Mouse (Mus musculus): Measurements from ENCODE around the gene Gbp2. TPM values are rescaled to one million over a fixed set of nuclear protein-coding genes. Genes with fewer than 3 reads are reported as not detected.

Gene Gbp2
- total and polyA plus RNA-seq, 2 experiments from 2014 or later: 3.0 to 6.6 TPM

DNA sequence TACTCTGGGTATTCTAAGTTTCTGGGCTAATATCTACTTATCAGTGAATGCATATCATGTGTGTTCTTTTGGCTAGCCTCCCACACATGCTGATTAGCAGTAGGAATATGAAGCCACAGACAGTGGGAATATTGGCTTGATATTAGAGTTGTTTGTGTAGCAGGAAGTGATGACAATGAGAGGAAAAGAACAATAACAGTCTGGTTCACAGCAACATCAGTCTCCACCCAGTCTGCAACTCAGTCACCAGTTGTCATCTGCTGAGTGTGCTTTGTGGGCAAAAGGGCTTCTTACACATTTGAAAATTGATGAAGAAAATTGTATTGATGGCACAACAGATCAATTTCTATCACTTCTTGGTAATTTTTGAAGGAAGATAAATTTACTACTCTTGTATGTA lies 33.0 kb upstream of the Gbp2 start:
- Histone ChIP-seq H3K27me3 (ENCODE audit: control insufficient read depth, insufficient read depth, low read length) (no peaks in the 10 kb centered on the region), H3K9me3 (replicated peaks; ENCODE audit: control insufficient read depth, low read length) (no peaks in the 10 kb centered on the region), H3K4me1 (ENCODE audit: control insufficient read depth, insufficient read depth) (no peaks in the 10 kb centered on the region; the same call in 1 of the 2 replicates), H3K27ac (ENCODE audit: low read depth) (no peak overlapping the region), H3K4me2 (ENCODE audit: low read depth, low read length) (no peak overlapping the region), H3K36me3 (replicated peaks; ENCODE audit: control insufficient read depth, insufficient read depth, low read length) (no peaks in the 10 kb centered on the region), H3K4me3 (ENCODE audit: low read depth, low read length) (no peak overlapping the region), H3K9ac (replicated peaks; ENCODE audit: low read depth, low read length) (no peak overlapping the region)
- no peak for DNase-seq (ENCODE audit: low spot score)
- ATAC-seq (ENCODE audit: insufficient read depth, low read depth): no peak
- TF ChIP-seq EP300 (IDR thresholded peaks at IDR 0.05; ENCODE audit: low read depth) (no peak), CTCF (IDR thresholded peaks at IDR 0.05; ENCODE audit: low read depth) (no peak)

DNA sequence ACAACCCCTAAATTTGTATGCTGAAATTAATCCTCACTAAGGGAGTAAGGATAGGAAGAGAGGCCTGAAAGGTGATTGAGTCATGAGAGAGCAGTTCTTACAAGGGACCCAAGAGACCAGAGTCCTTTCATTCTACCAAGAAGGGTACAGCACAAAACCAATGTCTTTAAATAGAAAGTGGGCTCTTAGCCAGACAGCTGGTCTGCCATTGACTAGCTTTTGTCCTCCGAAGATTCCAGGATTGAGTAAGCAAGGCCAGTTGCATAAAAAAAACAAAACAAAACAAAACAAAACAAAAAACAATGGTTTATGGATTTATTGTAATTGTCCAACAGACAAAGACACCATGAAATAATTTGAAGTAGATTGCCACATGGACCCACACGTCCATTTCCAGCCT lies 31.5 kb upstream of the Gbp2 start:
- no peaks in the 10 kb centered on the region for H3K9me3 ChIP-seq (replicated peaks; ENCODE audit: control insufficient read depth, low read length)
- H3K27me3 ChIP-seq (ENCODE audit: control insufficient read depth, insufficient read depth, low read length): no peaks in the 10 kb centered on the region
- no peak for ATAC-seq (ENCODE audit: insufficient read depth, low read depth)
- 39% methylated on average over 2 of the region's 2 CpGs for WGBS
- H3K36me3 ChIP-seq (replicated peaks; ENCODE audit: control insufficient read depth, insufficient read depth, low read length): no peaks in the 10 kb centered on the region
- no peak overlapping the region for H3K27ac ChIP-seq (ENCODE audit: low read depth)
- H3K9ac ChIP-seq (replicated peaks; ENCODE audit: low read depth, low read length): no peak overlapping the region
- no peaks in the 10 kb centered on the region; the same call in 1 of the 2 replicates for H3K4me1 ChIP-seq (ENCODE audit: control insufficient read depth, insufficient read depth)
- no peak overlapping the region for H3K4me2 ChIP-seq (ENCODE audit: low read depth, low read length)
- TF ChIP-seq CTCF (IDR thresholded peaks at IDR 0.05; ENCODE audit: low read depth) (no peak), EP300 (IDR thresholded peaks at IDR 0.05; ENCODE audit: low read depth) (no peak)
- no peak for DNase-seq (ENCODE audit: low spot score)
- H3K4me3 ChIP-seq (ENCODE audit: low read depth, low read length): no peak overlapping the region

GRCm38 (mm10) chr3:142590431-142591067 lies 29.9 kb upstream of the Gbp2 start:
- 71% methylated on average over 4 of the region's 4 CpGs for WGBS
- no peak overlapping the region for H3K4me3 ChIP-seq (ENCODE audit: low read depth, low read length)
- DNase-seq (ENCODE audit: low spot score) (no peak), ATAC-seq (ENCODE audit: insufficient read depth, low read depth) (no peak)
- H3K4me1 ChIP-seq (ENCODE audit: control insufficient read depth, insufficient read depth): no peaks in the 10 kb centered on the region; the same call in 1 of the 2 replicates
- no peak overlapping the region for H3K27ac ChIP-seq (ENCODE audit: low read depth)
- no peak overlapping the region for H3K4me2 ChIP-seq (ENCODE audit: low read depth, low read length)
- no peaks in the 10 kb centered on the region for H3K36me3 ChIP-seq (replicated peaks; ENCODE audit: control insufficient read depth, insufficient read depth, low read length)
- TF ChIP-seq CTCF (IDR thresholded peaks at IDR 0.05; ENCODE audit: low read depth) (no peak), EP300 (IDR thresholded peaks at IDR 0.05; ENCODE audit: low read depth) (no peak)
- H3K9me3 ChIP-seq (replicated peaks; ENCODE audit: control insufficient read depth, low read length): no peaks in the 10 kb centered on the region
- H3K9ac ChIP-seq (replicated peaks; ENCODE audit: low read depth, low read length): no peak overlapping the region
- no peaks in the 10 kb centered on the region for H3K27me3 ChIP-seq (ENCODE audit: control insufficient read depth, insufficient read depth, low read length)

- H3K9ac ChIP-seq (replicated peaks; ENCODE audit: low read depth, low read length): no peak within 1 kb of the TSS
- DNase-seq (ENCODE audit: low spot score) (no peak), ATAC-seq (ENCODE audit: insufficient read depth, low read depth) (no peak)
- H3K27ac ChIP-seq (ENCODE audit: low read depth): no peak within 1 kb of the TSS
- H3K4me2 ChIP-seq (ENCODE audit: low read depth, low read length): no peak within 1 kb of the TSS
- H3K27me3 ChIP-seq (ENCODE audit: control insufficient read depth, insufficient read depth, low read length): no peaks in the 10 kb centered on the region
- TF ChIP-seq CTCF (IDR thresholded peaks at IDR 0.05; ENCODE audit: low read depth) (no peak), EP300 (IDR thresholded peaks at IDR 0.05; ENCODE audit: low read depth) (no peak)
- no peaks in the 10 kb centered on the region for H3K36me3 ChIP-seq (replicated peaks; ENCODE audit: control insufficient read depth, insufficient read depth, low read length)
- no peak within 1 kb of the TSS for H3K4me3 ChIP-seq (ENCODE audit: low read depth, low read length)
- WGBS: 68% methylated on average over 1 of the region's 1 CpGs
- no peaks in the 10 kb centered on the region for H3K4me1 ChIP-seq (ENCODE audit: control insufficient read depth, insufficient read depth)
- no peaks in the 10 kb centered on the region for H3K9me3 ChIP-seq (replicated peaks; ENCODE audit: control insufficient read depth, low read length)
Observed at GRCm38 (mm10) chr3:142594547-142594946, 25.9 kb upstream of the Gbp2 start, which contains the start of gene Gbp2b. TSS of gene Gbp2b (plus strand) at chr3:142594847.

DNA sequence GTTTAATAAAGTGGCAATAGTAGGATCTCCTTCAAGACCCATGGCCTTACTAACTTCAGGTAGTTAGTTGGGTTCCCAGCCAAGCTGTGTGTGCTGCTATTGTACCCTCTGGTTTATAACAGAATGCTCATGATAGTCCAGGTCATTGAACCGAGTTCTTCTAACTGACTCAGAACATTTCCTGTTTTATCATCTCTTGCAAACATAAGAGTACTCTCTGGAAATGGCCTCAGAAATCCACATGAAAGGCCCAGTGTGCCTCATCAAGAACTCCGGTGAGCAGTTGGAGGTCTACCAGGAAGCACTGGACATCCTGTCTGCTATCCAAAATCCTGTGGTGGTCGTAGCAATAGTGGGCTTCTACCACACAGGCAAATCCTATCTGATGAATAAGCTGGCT lies 22.5 kb upstream of the Gbp2 start:
- no peak overlapping the region for H3K4me2 ChIP-seq (ENCODE audit: low read depth, low read length)
- no peak overlapping the region for H3K9ac ChIP-seq (replicated peaks; ENCODE audit: low read depth, low read length)
- no peaks in the 10 kb centered on the region for H3K9me3 ChIP-seq (replicated peaks; ENCODE audit: control insufficient read depth, low read length)
- DNase-seq (ENCODE audit: low spot score): no peak
- H3K4me3 ChIP-seq (ENCODE audit: low read depth, low read length): no peak overlapping the region
- no peaks in the 10 kb centered on the region for H3K4me1 ChIP-seq (ENCODE audit: control insufficient read depth, insufficient read depth)
- no peak overlapping the region for H3K27ac ChIP-seq (ENCODE audit: low read depth)
- ATAC-seq (ENCODE audit: insufficient read depth, low read depth): no peak
- no peaks in the 10 kb centered on the region for H3K27me3 ChIP-seq (ENCODE audit: control insufficient read depth, insufficient read depth, low read length)
- no peak for TF ChIP-seq EP300 (IDR thresholded peaks at IDR 0.05; ENCODE audit: low read depth)
- WGBS: 60% methylated on average over 3 of the region's 3 CpGs
- H3K36me3 ChIP-seq (replicated peaks; ENCODE audit: control insufficient read depth, insufficient read depth, low read length): no peaks in the 10 kb centered on the region

- no peaks in the 10 kb centered on the region for H3K36me3 ChIP-seq (replicated peaks; ENCODE audit: control insufficient read depth, insufficient read depth, low read length)
- H3K4me1 ChIP-seq (ENCODE audit: control insufficient read depth, insufficient read depth): no peaks in the 10 kb centered on the region
- no peak overlapping the region for H3K9ac ChIP-seq (replicated peaks; ENCODE audit: low read depth, low read length)
- H3K9me3 ChIP-seq (replicated peaks; ENCODE audit: control insufficient read depth, low read length): no peaks in the 10 kb centered on the region
- no peak overlapping the region for H3K4me2 ChIP-seq (ENCODE audit: low read depth, low read length)
- no peaks in the 10 kb centered on the region for H3K27me3 ChIP-seq (ENCODE audit: control insufficient read depth, insufficient read depth, low read length)
- no peak for TF ChIP-seq CTCF (IDR thresholded peaks at IDR 0.05; ENCODE audit: low read depth)
- TF ChIP-seq EP300 (IDR thresholded peaks at IDR 0.05; ENCODE audit: low read depth): no peak
- no peak overlapping the region for H3K27ac ChIP-seq (ENCODE audit: low read depth)
- no peak overlapping the region for H3K4me3 ChIP-seq (ENCODE audit: low read depth, low read length)
- ATAC-seq (ENCODE audit: insufficient read depth, low read depth): no peak
- no peak for DNase-seq (ENCODE audit: low spot score)
Observed at GRCm38 (mm10) chr3:142601675-142602074, 18.7 kb upstream of the Gbp2 start.

All from heart, postnatal 0 days (tissue).